Mouse (Mus musculus) megakaryocyte, embryonic 14.5 days (primary cell): ENCODE results near the gene Hsd17b1. TPM values are rescaled to one million over a fixed set of nuclear protein-coding genes. Genes with fewer than 3 reads are reported as not detected.

Experiments used
- H3K27me3 ChIP-seq: replicated peaks from 2 replicates; pipeline ENCODE3; 2012; ENCODE audit warnings: inconsistent platforms
- H3K36me3 ChIP-seq: replicated peaks from 2 replicates; pipeline ENCODE3; 2012; ENCODE audit warnings: low read length, inconsistent platforms, mixed read lengths
- H3K4me1 ChIP-seq: 2 replicates; pipeline ENCODE4 v1.6.1; 2012; ENCODE audit warnings: inconsistent platforms
- H3K4me3 ChIP-seq: replicated peaks from 2 replicates; pipeline ENCODE3; 2012; ENCODE audit warnings: moderate library complexity, mild to moderate bottlenecking, inconsistent platforms
- H3K9me3 ChIP-seq: 2 replicates; pipeline ENCODE4 v1.6.1; 2012; ENCODE audit warnings: inconsistent platforms
- FLI1 ChIP-seq: IDR thresholded peaks from 2 replicates; pipeline ENCODE4 v1.6.1; 2012; ENCODE audit warnings: low read length, inconsistent platforms, mixed read lengths
- GATA1 ChIP-seq: IDR thresholded peaks from 3 replicates; pipeline ENCODE4 v1.6.1; 2012; ENCODE audit warnings: mixed read lengths, low read length, inconsistent platforms, borderline replicate concordance
- polyA plus RNA-seq: library from polyadenylated mRNA; stranded (reverse); fragments of >175 nt; gene quantifications from 2 replicates; pipeline ENCODE4 v1.2.3, GENCODE M21; 2012; ENCODE audit warnings: low replicate concordance; ENCODE audit not compliant: insufficient read depth

Hsd17b1 gene
- polyA plus RNA-seq, result 3.5 and 5.8 TPM in 2 replicates

DNA sequence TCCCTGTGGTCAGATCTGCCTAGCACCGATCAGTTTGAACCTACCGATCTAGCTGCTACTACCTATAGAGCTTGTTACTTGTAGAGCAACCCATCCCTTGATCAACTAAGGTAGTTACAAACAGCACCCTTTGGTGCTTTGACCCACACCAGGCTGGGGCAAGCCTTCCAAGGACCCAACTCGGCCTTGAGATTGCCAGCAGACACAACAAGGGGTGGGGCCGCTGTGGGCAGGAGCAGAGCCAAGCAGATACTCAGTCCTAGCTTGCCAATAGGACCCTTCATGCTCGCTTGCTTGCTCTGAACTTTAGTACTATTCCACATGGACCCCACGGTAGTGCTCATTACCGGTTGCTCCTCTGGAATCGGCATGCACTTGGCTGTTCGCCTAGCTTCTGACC is at the start of gene Hsd17b1:
Gene Hsd17b1 (plus strand): TSS at position 291 of the 400 bp plus-strand sequence.
- Histone ChIP-seq H3K4me3 (no peak within 1 kb of the TSS), H3K27me3 (peaks cover 21% of the 10 kb centered on the region), H3K4me1 (peaks cover 53% of the 10 kb centered on the region), H3K9me3 (no peaks in the 10 kb centered on the region), H3K36me3 (peaks cover 38% of the 10 kb centered on the region)
- no peak for TF ChIP-seq FLI1
- TF ChIP-seq GATA1, result no peak

DNA sequence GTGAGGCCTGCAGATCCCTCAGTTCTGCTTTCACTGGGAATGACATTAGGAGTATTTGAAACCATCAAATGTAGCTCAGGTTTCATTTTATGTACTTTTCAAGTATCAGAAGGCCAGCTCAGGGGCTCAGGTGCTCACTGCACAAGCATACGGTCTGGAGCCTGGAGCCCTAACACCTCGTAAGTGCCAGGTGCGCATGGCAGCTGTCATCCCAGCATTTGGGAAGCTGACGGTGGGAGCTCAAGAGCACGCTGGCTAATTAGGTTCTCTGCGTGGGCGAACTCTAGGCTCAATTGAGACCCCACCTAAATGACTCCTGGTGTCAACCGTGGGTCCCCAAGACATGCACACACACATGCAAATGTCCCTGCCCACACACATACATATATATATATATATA is 48.9 kb upstream of the Hsd17b1 start:
- no peaks in the 10 kb centered on the region for H3K9me3 ChIP-seq
- H3K4me3 ChIP-seq, result no peak overlapping the region
- H3K4me1 ChIP-seq, result peaks cover 26% of the 10 kb centered on the region
- TF ChIP-seq FLI1, result no peak
- no peaks in the 10 kb centered on the region for H3K27me3 ChIP-seq
- peaks cover 100% of the 10 kb centered on the region for H3K36me3 ChIP-seq

DNA sequence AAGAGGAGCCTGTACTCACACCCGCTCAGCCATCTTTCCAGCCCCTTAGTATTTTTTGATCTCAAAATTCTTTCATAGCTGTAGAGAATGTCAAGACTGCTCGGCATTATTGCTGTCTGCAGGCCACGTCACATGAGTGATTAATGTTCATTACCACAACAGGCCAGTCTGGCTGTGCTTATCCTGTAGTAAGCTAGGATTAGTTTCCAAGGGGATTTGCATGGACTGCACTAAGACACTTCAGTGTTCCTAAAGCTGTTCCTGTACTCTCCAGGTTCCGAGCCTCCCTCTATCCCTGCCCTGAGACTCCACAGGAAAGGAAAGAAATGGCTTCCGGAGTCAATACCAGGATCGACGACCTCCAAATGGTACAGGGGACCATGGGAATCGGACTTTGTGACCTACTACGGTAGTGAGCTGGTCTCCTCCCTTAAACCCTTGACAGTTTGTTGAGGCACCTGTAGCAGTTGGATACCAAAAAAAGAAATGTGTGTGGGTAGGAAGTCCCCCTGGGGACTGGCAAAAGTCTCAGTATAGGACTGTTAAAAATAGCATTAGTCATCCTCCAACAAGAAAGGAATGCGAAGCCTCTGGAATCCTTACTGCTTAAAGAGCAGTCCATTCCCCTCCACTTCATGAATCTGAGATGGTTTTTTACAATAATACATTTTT is 47.9 kb upstream of the Hsd17b1 start:
- Histone ChIP-seq H3K4me3 (no peak overlapping the region), H3K36me3 (peaks cover 100% of the 10 kb centered on the region), H3K4me1 (peaks cover 30% of the 10 kb centered on the region), H3K27me3 (no peaks in the 10 kb centered on the region), H3K9me3 (no peaks in the 10 kb centered on the region)
- no peak for TF ChIP-seq GATA1
- no peak for TF ChIP-seq FLI1

DNA sequence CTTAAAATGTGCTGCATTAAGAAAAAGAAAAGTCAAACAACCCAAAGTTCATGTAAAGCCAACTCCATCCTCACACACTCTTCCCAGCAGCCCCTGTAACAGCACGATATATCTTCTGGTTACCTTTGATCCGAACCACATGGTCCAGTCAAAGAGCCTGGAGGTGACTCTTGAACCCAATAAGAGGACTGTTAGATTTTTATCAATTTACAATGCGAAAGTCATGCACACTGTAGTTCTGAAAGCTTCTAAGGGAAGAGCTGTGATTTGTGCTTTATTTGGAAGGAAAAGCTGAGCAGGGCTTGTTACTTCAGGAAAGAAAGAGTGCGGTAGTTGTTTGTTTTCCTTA is 47.4 kb upstream of the Hsd17b1 start:
- H3K27me3 ChIP-seq, result no peaks in the 10 kb centered on the region
- TF ChIP-seq GATA1 (no peak), FLI1 (no peak)
- H3K4me1 ChIP-seq, result peaks cover 30% of the 10 kb centered on the region
- no peak overlapping the region for H3K4me3 ChIP-seq
- no peaks in the 10 kb centered on the region for H3K9me3 ChIP-seq
- H3K36me3 ChIP-seq, result peaks cover 100% of the 10 kb centered on the region

DNA sequence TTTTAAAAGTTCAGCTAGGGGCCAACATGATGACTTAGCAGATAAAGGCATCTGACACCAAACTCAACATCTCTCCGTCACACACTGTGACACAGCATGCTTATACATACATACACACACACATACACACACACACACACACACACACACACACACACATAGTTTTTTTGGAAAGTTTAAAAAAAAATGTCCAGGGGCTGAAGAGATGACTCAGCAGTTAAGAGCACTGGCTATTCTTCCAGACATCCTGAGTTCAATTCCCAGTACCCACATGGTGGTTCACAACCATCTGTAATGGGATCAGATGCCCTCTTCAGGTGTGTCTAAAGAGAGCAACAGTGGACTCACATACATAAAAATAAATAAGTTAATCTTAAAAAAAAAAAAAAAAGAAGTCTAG is 46.7 kb upstream of the Hsd17b1 start:
- no peak for TF ChIP-seq FLI1
- TF ChIP-seq GATA1, result no peak

DNA sequence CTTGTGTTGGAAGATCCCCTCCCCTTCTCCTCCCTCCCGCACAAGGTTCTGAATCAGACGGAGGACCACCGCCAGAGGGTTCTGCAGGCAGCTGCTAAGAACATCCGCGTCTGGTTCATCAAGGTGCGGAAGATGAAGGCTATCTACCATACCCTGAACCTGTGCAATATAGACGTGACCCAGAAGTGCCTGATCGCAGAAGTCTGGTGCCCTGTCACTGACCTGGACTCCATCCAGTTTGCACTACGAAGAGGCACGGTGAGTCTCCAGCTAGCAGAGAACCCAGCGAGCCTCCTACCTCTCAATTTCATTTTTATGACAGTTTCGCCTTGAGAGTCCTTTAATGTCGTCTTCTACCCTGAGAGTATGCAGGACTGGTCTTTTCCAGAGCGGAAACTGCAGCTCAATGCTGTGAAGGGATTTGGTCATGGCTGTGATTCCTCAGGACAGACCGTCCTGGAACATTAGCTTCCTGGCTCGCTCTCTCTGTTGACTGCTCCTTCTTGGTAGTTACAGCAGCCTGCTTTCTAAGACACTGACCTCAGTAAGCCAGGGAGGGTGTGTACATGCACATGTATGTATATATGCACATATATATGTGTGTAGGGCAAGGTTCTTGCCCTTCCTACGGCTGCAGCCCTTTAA is 44.2 kb upstream of the Hsd17b1 start:
- no peaks in the 10 kb centered on the region for H3K9me3 ChIP-seq
- H3K27me3 ChIP-seq, result no peaks in the 10 kb centered on the region
- no peak for TF ChIP-seq FLI1
- TF ChIP-seq GATA1, result no peak
- peaks cover 28% of the 10 kb centered on the region for H3K4me1 ChIP-seq
- H3K4me3 ChIP-seq, result no peak overlapping the region
- H3K36me3 ChIP-seq, result peaks cover 100% of the 10 kb centered on the region

More for the DNA sequence above, 46.7 kb upstream of the Hsd17b1 start:
- H3K36me3 ChIP-seq, result peaks cover 100% of the 10 kb centered on the region
- no peak overlapping the region for H3K4me3 ChIP-seq
- no peaks in the 10 kb centered on the region for H3K9me3 ChIP-seq
- H3K4me1 ChIP-seq, result peaks cover 30% of the 10 kb centered on the region
- H3K27me3 ChIP-seq, result no peaks in the 10 kb centered on the region

DNA sequence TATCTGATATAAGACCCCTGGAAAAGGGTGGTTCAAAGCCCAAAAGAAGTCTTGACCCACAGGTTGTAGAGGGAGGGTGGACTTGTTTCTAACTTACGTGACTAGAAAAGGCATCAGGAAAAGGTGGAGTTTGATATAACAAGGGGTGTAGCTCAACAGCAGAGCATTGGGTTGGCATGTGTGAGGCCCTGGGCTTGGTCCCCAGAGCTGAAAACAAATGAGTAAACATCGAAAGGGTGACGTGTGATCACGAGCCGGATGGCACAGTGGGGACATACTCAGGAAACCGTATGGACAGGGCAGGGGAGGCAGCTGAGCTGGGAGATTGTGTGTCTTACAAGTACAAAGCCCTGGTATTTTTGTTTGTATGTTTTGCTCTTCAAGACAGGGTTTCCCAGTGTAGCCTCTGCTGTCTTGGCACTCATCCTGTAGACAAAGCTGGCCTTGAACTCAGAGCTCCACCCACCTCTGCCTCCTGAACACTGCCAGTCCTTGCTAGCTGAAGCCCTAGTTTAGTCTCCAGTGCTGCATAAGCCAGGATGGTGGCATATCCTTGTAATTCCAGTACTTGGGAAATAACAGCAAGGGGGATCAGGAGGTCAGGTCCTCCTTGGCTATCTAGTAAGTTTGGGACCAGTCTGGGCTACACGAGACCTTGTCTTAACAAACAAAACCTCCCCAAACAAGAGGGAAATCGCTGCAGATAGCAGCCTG is 43.4 kb upstream of the Hsd17b1 start:
- peaks cover 100% of the 10 kb centered on the region for H3K36me3 ChIP-seq
- peaks cover 28% of the 10 kb centered on the region for H3K4me1 ChIP-seq
- no peaks in the 10 kb centered on the region for H3K9me3 ChIP-seq
- no peaks in the 10 kb centered on the region for H3K27me3 ChIP-seq
- no peak overlapping the region for H3K4me3 ChIP-seq
- TF ChIP-seq FLI1, result no peak
- TF ChIP-seq GATA1, result no peak

DNA sequence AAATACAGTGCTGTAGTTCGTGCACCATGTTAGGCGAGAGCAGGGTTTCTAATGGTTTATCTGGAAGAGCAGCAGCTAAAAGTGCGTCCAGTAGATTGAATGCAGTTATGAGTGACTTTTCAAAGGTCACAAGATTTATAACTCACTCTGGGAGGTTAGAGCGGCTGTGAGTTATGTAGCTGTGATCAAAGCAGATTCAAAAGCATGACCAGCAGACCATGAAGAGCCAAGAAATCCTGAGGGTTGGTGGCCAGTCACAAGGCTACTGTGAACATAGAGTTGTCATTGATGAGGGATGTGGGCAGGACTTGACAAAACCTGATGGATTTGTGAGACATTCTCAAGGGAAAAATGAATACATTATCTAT is 42.9 kb upstream of the Hsd17b1 start:
- Histone ChIP-seq H3K27me3 (no peaks in the 10 kb centered on the region), H3K36me3 (peaks cover 100% of the 10 kb centered on the region), H3K4me1 (peaks cover 24% of the 10 kb centered on the region), H3K4me3 (no peak overlapping the region), H3K9me3 (no peaks in the 10 kb centered on the region)
- TF ChIP-seq FLI1 (no peak), GATA1 (no peak)

DNA sequence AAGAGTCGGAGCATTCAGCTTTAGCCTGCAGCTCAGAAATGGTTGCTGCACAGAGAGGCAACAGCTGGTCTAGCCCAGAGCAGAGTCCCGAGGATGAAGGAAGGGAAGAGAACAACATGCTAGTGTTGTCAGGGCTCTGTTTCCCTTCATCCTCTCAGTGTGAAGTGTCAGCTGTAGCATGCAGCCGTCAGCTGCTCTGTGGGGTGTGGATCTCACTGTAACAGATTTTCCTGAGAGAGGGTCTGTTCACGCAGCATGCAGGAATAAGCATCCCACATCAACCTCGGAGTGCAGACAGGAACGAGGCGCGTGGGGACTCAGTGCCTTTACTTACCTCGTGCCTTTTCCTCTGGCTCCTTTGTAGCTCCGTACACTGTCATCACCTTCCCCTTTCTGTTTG is 40.4 kb upstream of the Hsd17b1 start:
- Histone ChIP-seq H3K4me1 (peaks cover 15% of the 10 kb centered on the region; the same call in 1 of the 2 replicates), H3K36me3 (peaks cover 100% of the 10 kb centered on the region)

DNA sequence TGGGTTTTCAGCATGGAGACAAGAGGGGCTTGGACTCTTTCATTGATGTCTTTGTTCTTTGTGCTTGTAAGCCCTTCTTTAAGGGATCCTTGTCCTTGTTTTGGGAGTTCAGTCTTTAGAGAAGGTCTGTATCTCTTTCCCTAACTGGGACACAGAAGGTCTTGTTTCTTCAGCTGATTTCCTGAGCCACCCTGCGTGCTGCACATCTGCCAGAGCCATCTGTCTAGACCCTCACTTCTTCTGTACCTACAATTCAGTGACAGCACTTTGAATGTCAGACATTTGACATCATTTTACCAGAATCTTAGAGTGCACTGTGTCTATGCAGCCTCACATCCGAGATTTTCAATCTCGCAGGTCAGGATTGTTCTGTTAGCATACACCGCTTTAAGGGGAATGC is 32.4 kb upstream of the Hsd17b1 start:
- Histone ChIP-seq H3K4me1 (peaks cover 70% of the 10 kb centered on the region), H3K4me3 (no peak overlapping the region), H3K9me3 (no peaks in the 10 kb centered on the region), H3K36me3 (peaks cover 100% of the 10 kb centered on the region), H3K27me3 (no peaks in the 10 kb centered on the region)
- no peak for TF ChIP-seq GATA1
- TF ChIP-seq FLI1, result no peak

More for the DNA sequence above, 40.4 kb upstream of the Hsd17b1 start:
- TF ChIP-seq GATA1, result no peak
- no peak for TF ChIP-seq FLI1
- no peaks in the 10 kb centered on the region for H3K9me3 ChIP-seq
- H3K27me3 ChIP-seq, result no peaks in the 10 kb centered on the region
- H3K4me3 ChIP-seq, result no peak overlapping the region
